Comparison of ENCODE assay signal across 7 mouse cellular contexts in the genomic region with DNA sequence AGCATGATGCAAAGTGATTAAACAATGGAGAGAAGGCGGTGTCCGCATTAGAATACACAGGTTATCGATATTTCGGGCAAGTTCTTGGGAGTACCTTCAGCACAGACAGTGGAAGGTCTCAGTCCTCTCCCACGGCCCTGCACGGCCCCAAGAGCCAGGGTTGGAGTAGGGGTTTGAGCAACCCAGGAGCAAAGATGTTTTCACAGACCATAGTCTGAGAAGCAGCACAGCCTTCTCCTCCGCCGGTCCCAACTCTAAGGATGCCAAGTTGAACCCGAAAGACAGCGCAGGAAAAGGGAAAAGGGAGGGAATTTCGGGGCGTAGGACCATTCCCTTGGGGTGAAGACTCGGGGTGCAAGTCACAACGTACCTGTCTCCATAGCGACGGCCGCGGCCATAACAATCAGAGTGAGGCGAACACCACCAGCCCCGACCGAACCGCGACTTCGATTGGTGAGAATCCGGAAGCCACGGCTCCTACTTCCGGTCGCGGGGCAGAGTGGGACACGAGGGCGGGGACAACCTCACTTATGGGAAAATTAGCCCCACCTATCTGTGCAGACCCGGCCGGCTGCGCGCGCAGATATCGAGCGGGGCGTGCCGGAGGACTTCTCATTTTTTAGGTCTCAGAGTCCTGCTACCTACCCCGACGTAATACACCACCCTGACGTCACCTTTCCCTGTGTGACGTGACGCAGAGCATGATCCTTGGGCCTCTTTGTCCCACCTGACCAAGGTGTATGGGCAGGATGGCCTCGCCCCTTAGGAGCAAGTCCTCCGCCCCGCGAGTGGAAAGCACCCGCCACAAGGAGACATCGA. TPM values are rescaled to one million over a fixed set of nuclear protein-coding genes. Genes with fewer than 3 reads are reported as not detected.
DNase-seq lines count a peak whose midpoint lies in the region; ATAC-seq lines count a peak whose summit lies in the region.

No protein-coding gene starts in this region.

- peak overlapping the region; percentile 74 for H3K27ac ChIP-seq in intestine, embryonic 16.5 days (ENCODE audit: low read length)
- peak overlapping the region; percentile 59 for H3K27ac ChIP-seq in midbrain, embryonic 11.5 days (ENCODE audit: low read depth, low read length)

- no peaks in the 10 kb centered on the region for H3K4me1 ChIP-seq in intestine, embryonic 16.5 days (ENCODE audit: control insufficient read depth, insufficient read depth, low read length)
- H3K4me1 ChIP-seq in midbrain, embryonic 11.5 days (ENCODE audit: control insufficient read depth, insufficient read depth, low read length): peaks cover 18% of the 10 kb centered on the region

- intact Hi-C loops in gastrocnemius, postnatal 36 days (cut with DNase I): no loop called here
- intact Hi-C loops in left cerebral cortex, postnatal 36 days (cut with DNase I): no loop called here

- no peaks in the 10 kb centered on the region for H3K27me3 ChIP-seq in intestine, embryonic 16.5 days (replicated peaks; ENCODE audit: control insufficient read depth, insufficient read depth, low read length)
- no peaks in the 10 kb centered on the region for H3K27me3 ChIP-seq in midbrain, embryonic 11.5 days (ENCODE audit: control insufficient read depth, insufficient read depth, low read length)

- H3K4me2 ChIP-seq in intestine, embryonic 16.5 days (ENCODE audit: low read depth, low read length): peak overlapping the region; percentile 98
- peak overlapping the region; percentile 99 for H3K4me2 ChIP-seq in midbrain, embryonic 11.5 days

- peak; percentile 97 for ATAC-seq in intestine, embryonic 16.5 days
- ATAC-seq in midbrain, embryonic 11.5 days (ENCODE audit: low FRiP score): peak; percentile 98

- WGBS in intestine, embryonic 16.5 days: under 1% methylated on average over 51 of the region's 51 CpGs
- 1% methylated on average over 50 of the region's 51 CpGs for WGBS in midbrain, embryonic 11.5 days

- no peaks in the 10 kb centered on the region for H3K9me3 ChIP-seq in intestine, embryonic 16.5 days (ENCODE audit: control insufficient read depth, low read length)
- H3K9me3 ChIP-seq in midbrain, embryonic 11.5 days (ENCODE audit: control insufficient read depth, low read length): no peaks in the 10 kb centered on the region

- H3K4me3 ChIP-seq in intestine, embryonic 16.5 days (ENCODE audit: low read length): peak overlapping the region; percentile 62
- H3K4me3 ChIP-seq in midbrain, embryonic 11.5 days (ENCODE audit: low read depth, low read length): peak overlapping the region; percentile 83

- peaks cover 9% of the 10 kb centered on the region; the same call in 1 of the 2 replicates for H3K36me3 ChIP-seq in intestine, embryonic 16.5 days (ENCODE audit: control insufficient read depth, insufficient read depth, low read length)
- H3K36me3 ChIP-seq in midbrain, embryonic 11.5 days (ENCODE audit: control insufficient read depth, insufficient read depth, low read length): no peaks in the 10 kb centered on the region; the same call in 1 of the 2 replicates

- H3K9ac ChIP-seq in intestine, embryonic 16.5 days (ENCODE audit: low read depth, low read length): peak overlapping the region; percentile 84
- H3K9ac ChIP-seq in midbrain, embryonic 11.5 days (ENCODE audit: low read length): peak overlapping the region; percentile 83

- DNase-seq in adrenal gland, adult 18-20 months (ENCODE audit: low spot score in 2 of 2): peak; percentile 85 to 87
- peak; percentile 98 for DNase-seq in embryo, embryonic 11 days
- DNase-seq in gastrocnemius, postnatal 36 days: peak; percentile 84 to 92
- DNase-seq in left cerebral cortex, postnatal 36 days (ENCODE audit: low spot score in 2 of 2): peak; percentile 94 to 95
- peak; percentile 100 for DNase-seq in midbrain, embryonic 11.5 days (ENCODE audit: low spot score, missing footprints)
- peak; percentile 95 for DNase-seq in skeletal muscle tissue, adult 2 months (ENCODE audit: low read depth, low spot score)

RNA-seq across cellular contexts. Expression of a gene that starts 0.6 kb away (rescaled TPM):
- 10 to 100 TPM; 11.2 to 12.3 TPM for total RNA-seq in adrenal gland, adult 18-20 months (2021)
- 1 to 10 TPM; 4.4 to 7.2 TPM for total RNA-seq in gastrocnemius, postnatal 36 days (2021)
- 27.6 and 30.4 TPM in 2 replicates for polyA plus RNA-seq in intestine, embryonic 16.5 days (2015; fragmentation: Nextera tagmentation; extraction: Ambion mirVana)
- total RNA-seq in left cerebral cortex, postnatal 36 days (2021): 10 to 100 TPM; 15.5 to 16.7 TPM
- 55.7 and 56.7 TPM in 2 replicates for polyA plus RNA-seq in midbrain, embryonic 11.5 days (2014; fragmentation: Nextera tagmentation; extraction: Ambion mirVana)

RNA-seq across cellular contexts. Expression of a gene that starts 7.5 kb away (rescaled TPM):
- total RNA-seq in adrenal gland, adult 18-20 months (2021): 10 to 100 TPM; 80.1 to 86.3 TPM
- 10 to 100 TPM; 27.6 to 28.5 TPM for total RNA-seq in gastrocnemius, postnatal 36 days (2021)
- polyA plus RNA-seq in intestine, embryonic 16.5 days (2015; fragmentation: Nextera tagmentation; extraction: Ambion mirVana): 423 and 443 TPM in 2 replicates
- total RNA-seq in left cerebral cortex, postnatal 36 days (2021): 10 to 100 TPM; 31.0 to 31.3 TPM
- 163 and 168 TPM in 2 replicates for polyA plus RNA-seq in midbrain, embryonic 11.5 days (2014; fragmentation: Nextera tagmentation; extraction: Ambion mirVana)

RNA-seq across cellular contexts. Expression of a gene that starts 7.5 kb away (rescaled TPM):
- total RNA-seq in adrenal gland, adult 18-20 months (2021): 1 to 10 TPM; 5.6 to 6.6 TPM
- 1 to 10 TPM in 1 of 2 experiments, under 1 TPM in 1; 0.77 to 1.2 TPM for total RNA-seq in gastrocnemius, postnatal 36 days (2021)
- 7.9 and 9.5 TPM in 2 replicates for polyA plus RNA-seq in intestine, embryonic 16.5 days (2015; fragmentation: Nextera tagmentation; extraction: Ambion mirVana)
- 10 to 100 TPM; 26.1 to 39.9 TPM for total RNA-seq in left cerebral cortex, postnatal 36 days (2021)
- 19.5 and 20.2 TPM in 2 replicates for polyA plus RNA-seq in midbrain, embryonic 11.5 days (2014; fragmentation: Nextera tagmentation; extraction: Ambion mirVana)

RNA-seq across cellular contexts. Expression of a gene that starts 8.2 kb away (rescaled TPM):
- total RNA-seq in adrenal gland, adult 18-20 months (2021): under 1 TPM; 0.70 to 0.76 TPM
- under 1 TPM; 0.07 to 0.23 TPM for total RNA-seq in gastrocnemius, postnatal 36 days (2021)
- polyA plus RNA-seq in intestine, embryonic 16.5 days (2015; fragmentation: Nextera tagmentation; extraction: Ambion mirVana): 0.06 and 0.16 TPM in 2 replicates
- 10 to 100 TPM in 1 of 2 experiments, 1 to 10 TPM in 1; 9.1 to 15.4 TPM for total RNA-seq in left cerebral cortex, postnatal 36 days (2021)
- 0.06 and 0.12 TPM in 2 replicates for polyA plus RNA-seq in midbrain, embryonic 11.5 days (2014; fragmentation: Nextera tagmentation; extraction: Ambion mirVana)

RNA-seq across cellular contexts. Expression of a gene that starts 52.2 kb away (rescaled TPM):
- total RNA-seq in adrenal gland, adult 18-20 months (2021): not detected
- not detected for total RNA-seq in gastrocnemius, postnatal 36 days (2021)
- polyA plus RNA-seq in intestine, embryonic 16.5 days (2015; fragmentation: Nextera tagmentation; extraction: Ambion mirVana): 0.11 and 0.16 TPM in 2 replicates
- 10 to 100 TPM; 14.2 to 21.9 TPM for total RNA-seq in left cerebral cortex, postnatal 36 days (2021)
- polyA plus RNA-seq in midbrain, embryonic 11.5 days (2014; fragmentation: Nextera tagmentation; extraction: Ambion mirVana): 0.21 and 0.29 TPM in 2 replicates

Comparison
In these comparisons a context has a peak if more than half of its experiments do, and no peak if none do; other contexts are left out.
1. Peak in every context shown above with its lines: DNase-seq, ATAC-seq, H3K4me3 ChIP-seq and H3K27ac ChIP-seq.